Mouse (Mus musculus) megakaryocyte, embryonic 14.5 days (primary cell): ENCODE results near the gene Stt3a.

Experiments used
- FLI1 ChIP-seq: IDR thresholded peaks from 2 replicates; pipeline ENCODE4 v1.6.1; 2012; ENCODE audit warnings: low read length, inconsistent platforms, mixed read lengths
- GATA1 ChIP-seq: IDR thresholded peaks from 3 replicates; pipeline ENCODE4 v1.6.1; 2012; ENCODE audit warnings: mixed read lengths, low read length, inconsistent platforms, borderline replicate concordance

DNA sequence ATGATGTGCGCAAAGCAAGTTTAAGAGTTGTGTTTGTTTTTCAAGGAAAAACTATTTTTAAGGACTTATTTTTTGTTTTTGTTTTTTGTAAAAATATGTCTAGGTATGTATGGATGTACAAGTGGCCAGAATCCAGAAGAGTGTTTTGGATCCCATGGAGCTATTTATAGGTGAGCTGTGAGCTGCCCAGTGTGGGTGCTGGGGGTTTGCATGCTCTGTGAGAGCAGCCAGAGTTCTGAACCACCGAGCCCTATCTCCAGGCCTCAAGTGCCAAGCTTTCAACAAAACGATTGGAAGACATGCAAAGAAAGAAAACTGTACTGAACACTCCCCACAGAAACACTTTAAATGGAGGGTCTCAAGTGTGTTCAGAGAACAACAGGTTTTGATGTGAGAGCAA is 61.6 kb downstream of the Stt3a start:
- TF ChIP-seq GATA1: no peak
- no peak for TF ChIP-seq FLI1
